Mouse (Mus musculus) heart, embryonic 11.5 days (tissue): Measurements from ENCODE around the gene Hpcal4. TPM values are rescaled to one million over a fixed set of nuclear protein-coding genes. Genes with fewer than 3 reads are reported as not detected.

Source experiments
- ATAC-seq: fragments of 200-750 bp; cut with Nextera tagmentation; replicated peaks from 2 replicates; pipeline ENCODE4 v1.8.0; 2017; ENCODE audit warnings: moderate library complexity; ENCODE audit not compliant: insufficient number of reproducible peaks, low FRiP score, low TSS enrichment
- H3K27ac ChIP-seq: fragments of 300-500 bp; sonication (generic); 2 replicates; pipeline ENCODE4 v1.5.1; 2014; ENCODE audit warnings: mild to moderate bottlenecking, low read depth, low read length
- H3K27me3 ChIP-seq: fragments of 300-500 bp; sonication (generic); 2 replicates; pipeline ENCODE4 v1.6.1; 2014; ENCODE audit warnings: mild to moderate bottlenecking, low read length, mixed read lengths; ENCODE audit not compliant: control insufficient read depth, insufficient read depth
- H3K36me3 ChIP-seq: fragments of 300-500 bp; sonication (generic); 2 replicates; pipeline ENCODE4 v1.6.1; 2014; ENCODE audit warnings: mild to moderate bottlenecking, low read length, moderate library complexity, mixed read lengths; ENCODE audit not compliant: control insufficient read depth, insufficient read depth
- H3K4me1 ChIP-seq: fragments of 300-500 bp; sonication (generic); 2 replicates; pipeline ENCODE4 v1.6.1; 2014; ENCODE audit warnings: low read length; ENCODE audit not compliant: control insufficient read depth, insufficient read depth
- H3K4me2 ChIP-seq: fragments of 300-500 bp; sonication (generic); 2 replicates; pipeline ENCODE4 v1.6.1; 2014; ENCODE audit warnings: mild to moderate bottlenecking, moderate library complexity
- H3K4me3 ChIP-seq: fragments of 300-500 bp; sonication (generic); 2 replicates; pipeline ENCODE4 v1.5.1; 2014; ENCODE audit warnings: low read depth, low read length
- H3K9ac ChIP-seq: fragments of 300-500 bp; sonication (generic); 2 replicates; pipeline ENCODE4 v1.6.1; 2014; ENCODE audit warnings: mild to moderate bottlenecking, low read depth, low read length, moderate library complexity
- H3K9me3 ChIP-seq: fragments of 300-500 bp; sonication (generic); replicated peaks from 2 replicates; pipeline ENCODE4 v1.6.1; 2016; ENCODE audit warnings: low read length; ENCODE audit not compliant: control insufficient read depth
- WGBS: fragments of 180-500 bp; shearing (Covaris S2); extraction: QIAGEN DNeasy Blood & Tissue Kit; methylation state at CpG from one replicate; pipeline ENCODE4 v1.1.7; 2014; ENCODE audit not compliant: insufficient replicate concordance; 5-methylcytosine and 5-hydroxymethylcytosine counted together
- polyA plus RNA-seq: library from polyadenylated mRNA; unstranded; fragments of >200 nt; fragmentation: Nextera tagmentation; extraction: Ambion mirVana; gene quantifications from 2 replicates; pipeline ENCODE4 v1.2.1, GENCODE M21; 2014

Gene Hpcal4
- 1.9 and 2.4 TPM in 2 replicates for polyA plus RNA-seq

DNA sequence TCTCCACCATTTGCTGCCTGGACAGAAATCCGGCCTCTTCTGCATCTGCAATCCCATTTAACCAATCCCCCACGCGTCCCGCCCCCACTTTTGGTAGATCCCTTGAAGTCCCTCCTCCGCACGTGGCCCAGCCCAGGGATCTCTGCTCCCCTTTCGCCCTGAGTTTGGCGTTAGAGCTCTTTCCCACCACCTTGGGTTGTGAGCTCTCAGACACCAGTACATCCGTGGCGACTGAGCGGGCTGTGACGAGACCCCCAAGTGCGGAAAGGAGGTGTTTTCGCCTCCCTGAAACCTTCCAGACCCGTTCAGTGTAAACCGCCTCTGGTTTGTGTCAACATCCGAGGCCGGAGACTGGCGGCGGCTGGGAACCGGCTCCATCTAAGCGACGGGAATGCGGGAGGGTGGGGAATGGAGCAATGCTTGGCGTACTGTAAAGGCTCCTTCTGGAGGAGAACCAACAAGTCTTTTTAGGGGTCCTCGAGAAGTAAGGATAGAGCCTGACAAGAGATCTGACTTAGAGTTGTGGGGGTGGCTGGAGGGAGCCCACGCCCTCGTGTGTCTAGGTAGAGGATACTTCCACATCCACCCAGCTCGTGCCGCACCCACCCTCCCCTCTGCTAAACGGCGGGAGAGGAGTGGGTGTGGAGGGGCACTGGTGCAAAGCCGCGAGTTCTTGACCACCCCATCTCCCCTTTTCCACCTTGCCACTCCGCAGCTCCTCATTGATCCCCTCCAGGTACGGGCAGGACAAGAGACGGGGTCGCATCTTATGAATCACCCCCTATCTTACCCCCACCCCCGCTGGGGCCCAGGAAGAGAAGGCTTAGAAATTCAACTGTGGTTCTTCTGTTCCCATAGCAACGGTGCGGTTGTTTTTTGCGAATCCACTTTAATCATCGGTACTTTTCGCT is at the start of gene Hpcal4:
Gene Hpcal4 (plus strand): TSS at position 900 of the 911 bp plus-strand sequence.
- Histone ChIP-seq H3K9me3 (no peaks in the 10 kb centered on the region), H3K4me2 (peak within 1 kb of the TSS; percentile 79), H3K4me1 (peaks cover 11% of the 10 kb centered on the region), H3K36me3 (no peaks in the 10 kb centered on the region), H3K9ac (peak within 1 kb of the TSS; percentile 36; the same call in 1 of the 2 replicates), H3K4me3 (peak within 1 kb of the TSS; percentile 46), H3K27me3 (peaks cover 80% of the 10 kb centered on the region), H3K27ac (no peak within 1 kb of the TSS)
- peak; percentile 29; the same call in 1 of the 2 replicates for ATAC-seq
- under 1% methylated on average over 44 of the region's 44 CpGs for WGBS

DNA sequence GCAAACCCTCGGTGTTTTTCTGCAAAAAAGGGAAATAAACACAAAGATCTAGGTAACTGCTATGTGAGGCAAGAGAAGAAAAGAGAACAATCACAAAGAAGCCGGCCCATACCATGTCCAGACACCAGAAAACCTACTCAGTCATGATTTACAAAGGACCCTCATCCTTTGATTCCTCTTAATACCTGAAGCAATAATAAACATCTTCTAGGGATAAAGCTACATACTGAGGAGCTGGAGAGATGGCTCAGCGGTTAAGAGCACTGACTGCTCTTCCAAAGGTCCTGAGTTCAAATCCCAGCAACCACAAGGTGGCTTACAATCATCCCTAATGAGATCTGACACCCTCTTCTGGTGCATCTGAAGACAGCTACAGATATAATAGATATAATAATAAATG is 45.5 kb upstream of the Hpcal4 start:
- no peaks in the 10 kb centered on the region for H3K9me3 ChIP-seq
- WGBS = 82% methylated on average over 3 of the region's 3 CpGs
- peaks cover under 1% of the 10 kb centered on the region; the same call in 1 of the 2 replicates for H3K27me3 ChIP-seq
- H3K36me3 ChIP-seq = peaks cover 23% of the 10 kb centered on the region
- no peak overlapping the region for H3K27ac ChIP-seq
- H3K4me2 ChIP-seq = no peak overlapping the region
- H3K4me3 ChIP-seq = no peak overlapping the region
- H3K4me1 ChIP-seq = peaks cover 10% of the 10 kb centered on the region
- no peak overlapping the region for H3K9ac ChIP-seq
- ATAC-seq = no peak

DNA sequence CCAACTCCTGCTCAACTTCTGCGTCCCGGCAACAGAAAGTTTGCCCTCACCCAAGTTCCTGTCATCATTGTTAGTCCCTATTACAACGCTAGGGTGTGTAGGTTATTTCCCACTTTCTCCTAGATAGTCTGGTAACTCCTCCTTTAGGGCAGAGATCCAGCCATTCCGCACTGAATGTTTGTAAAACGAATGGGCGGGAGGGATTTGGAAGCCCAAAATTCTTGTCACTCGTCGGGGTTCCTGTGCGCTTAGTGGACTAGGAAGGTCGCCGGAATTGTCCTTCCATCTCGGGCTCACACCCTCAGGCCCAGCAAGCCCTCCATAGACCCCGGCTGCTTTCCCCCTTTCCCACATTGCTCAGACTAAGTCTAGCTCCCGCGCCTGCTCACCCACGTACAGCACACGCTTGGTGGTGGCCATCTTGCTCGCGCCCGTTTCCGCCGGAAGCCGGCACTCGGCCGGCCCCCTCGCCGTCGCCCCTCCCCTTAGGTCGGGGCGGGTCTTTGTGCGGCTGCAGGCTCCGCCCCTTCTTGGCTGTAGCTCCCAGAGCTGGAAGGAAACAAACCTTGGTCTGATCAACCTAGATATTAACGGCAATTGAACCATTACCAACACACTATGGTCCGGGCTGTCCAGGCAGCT is 43.4 kb upstream of the Hpcal4 start, which contains the start of gene Ppie:
Gene Ppie (minus strand): TSS at position 439 of the 642 bp plus-strand sequence.
- Histone ChIP-seq H3K4me2 (peak within 1 kb of the TSS; percentile 81), H3K4me1 (peaks cover 10% of the 10 kb centered on the region), H3K9me3 (no peaks in the 10 kb centered on the region), H3K9ac (peak within 1 kb of the TSS; percentile 82), H3K36me3 (peaks cover 10% of the 10 kb centered on the region), H3K27ac (peak within 1 kb of the TSS; percentile 85), H3K4me3 (peak within 1 kb of the TSS; percentile 79), H3K27me3 (peaks cover 3% of the 10 kb centered on the region; the same call in 1 of the 2 replicates)
- WGBS = under 1% methylated on average over 34 of the region's 34 CpGs
- ATAC-seq = peak; percentile 92

DNA sequence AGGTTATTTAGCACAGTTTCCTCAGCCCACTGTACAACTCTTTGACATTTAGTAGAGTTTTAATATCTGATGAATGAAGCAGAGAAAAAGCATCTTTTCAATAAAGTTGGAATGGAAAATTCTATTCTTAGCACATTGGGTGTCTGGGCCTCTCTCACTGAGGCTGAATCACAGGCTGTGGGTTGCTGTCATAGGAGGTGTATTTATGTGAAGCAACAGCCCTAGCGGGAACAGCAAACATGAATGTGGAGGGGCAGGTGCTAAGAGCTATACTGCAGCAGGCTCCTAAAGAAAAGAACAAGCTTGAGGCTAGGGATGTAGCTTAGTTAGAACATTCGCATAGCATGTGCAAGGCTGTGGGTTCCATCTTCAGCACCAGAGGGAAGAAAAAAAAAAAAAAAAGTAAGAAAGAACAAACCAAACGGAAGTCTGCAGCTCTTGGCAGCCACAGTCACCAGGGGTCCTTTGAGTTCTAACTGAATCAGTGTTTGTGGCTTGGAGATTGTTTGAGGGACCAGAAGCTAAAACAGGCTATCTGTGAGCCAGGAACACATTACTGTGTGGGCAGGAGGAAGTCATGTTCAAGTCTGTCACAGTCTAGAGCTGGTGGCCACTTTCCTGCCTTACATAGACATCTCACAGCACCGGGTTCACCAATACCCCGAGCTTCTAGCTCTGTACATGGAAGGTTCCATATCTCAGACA is 35.4 kb upstream of the Hpcal4 start:
- H3K36me3 ChIP-seq = no peaks in the 10 kb centered on the region
- peaks cover 4% of the 10 kb centered on the region; the same call in 1 of the 2 replicates for H3K27me3 ChIP-seq
- H3K9ac ChIP-seq = no peak overlapping the region
- 66% methylated on average over 5 of the region's 5 CpGs for WGBS
- H3K4me3 ChIP-seq = no peak overlapping the region
- H3K4me1 ChIP-seq = no peaks in the 10 kb centered on the region
- no peaks in the 10 kb centered on the region for H3K9me3 ChIP-seq
- no peak overlapping the region for H3K27ac ChIP-seq
- ATAC-seq = no peak
- H3K4me2 ChIP-seq = no peak overlapping the region

DNA sequence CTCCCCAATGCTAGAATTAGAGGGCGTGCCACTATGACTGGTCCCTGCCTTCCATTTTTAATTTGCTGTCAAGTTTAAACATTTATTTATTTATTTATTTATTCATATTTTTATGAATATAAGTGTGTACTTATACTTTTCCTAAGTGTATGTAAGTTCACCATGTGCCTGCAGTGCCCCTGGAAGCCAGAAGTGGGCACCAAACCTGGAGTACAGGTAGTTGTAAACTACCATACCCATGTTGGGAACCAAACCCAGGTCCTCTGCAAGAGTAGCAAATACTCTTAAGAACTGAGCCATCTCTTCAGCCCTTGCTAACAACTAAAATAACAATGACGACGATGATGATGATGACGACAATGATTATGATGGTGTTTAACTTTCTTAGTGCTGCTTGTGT is 31.0 kb upstream of the Hpcal4 start:
- no peaks in the 10 kb centered on the region for H3K4me1 ChIP-seq
- no peak overlapping the region for H3K4me2 ChIP-seq
- H3K27ac ChIP-seq = no peak overlapping the region
- ATAC-seq = no peak
- WGBS = 69% methylated on average over 4 of the region's 4 CpGs
- no peak overlapping the region for H3K9ac ChIP-seq
- no peak overlapping the region for H3K4me3 ChIP-seq
- no peaks in the 10 kb centered on the region for H3K9me3 ChIP-seq
- no peaks in the 10 kb centered on the region for H3K36me3 ChIP-seq
- peaks cover 5% of the 10 kb centered on the region for H3K27me3 ChIP-seq

DNA sequence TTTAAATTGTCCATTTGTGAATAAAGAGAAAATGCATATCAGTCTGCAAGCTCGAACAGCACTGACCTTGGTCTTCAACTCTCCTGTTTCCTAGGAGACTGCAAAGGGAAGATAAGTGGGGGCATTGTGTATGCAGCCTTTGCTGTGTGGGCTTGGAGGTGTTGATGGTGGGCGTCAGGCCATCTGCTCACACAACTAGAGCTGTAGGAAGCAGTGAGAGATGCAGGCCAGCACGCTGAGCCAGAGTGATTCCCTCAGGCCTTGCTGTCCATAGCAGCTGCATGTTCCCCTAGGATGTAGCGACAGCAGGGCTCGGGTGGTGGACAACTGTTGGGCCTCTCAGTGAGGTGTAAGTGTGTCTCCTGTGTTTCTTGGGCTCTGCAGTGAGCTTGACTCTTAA is 30.1 kb upstream of the Hpcal4 start:
- H3K9me3 ChIP-seq = no peaks in the 10 kb centered on the region
- WGBS = 36% methylated on average over 5 of the region's 5 CpGs
- no peak for ATAC-seq

DNA sequence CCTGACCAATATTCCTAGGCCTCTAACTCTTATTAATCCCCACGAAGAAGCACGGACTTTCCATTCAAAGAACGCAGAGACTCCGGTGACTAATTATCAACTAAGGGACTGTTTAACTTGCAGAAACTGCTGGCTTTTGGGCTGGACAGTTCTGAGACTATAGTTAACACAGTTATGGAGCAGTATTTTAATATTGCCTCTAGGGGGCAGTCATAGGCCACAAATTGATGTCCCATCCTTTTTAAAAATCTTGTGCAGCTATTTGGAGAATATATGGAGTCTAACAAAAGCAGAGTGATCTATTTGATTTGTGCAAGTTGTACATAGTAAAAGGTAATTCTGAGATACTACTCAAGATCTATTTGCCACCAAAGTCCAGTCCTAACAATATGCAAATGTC is 28.0 kb upstream of the Hpcal4 start:
- Histone ChIP-seq H3K9me3 (no peaks in the 10 kb centered on the region), H3K9ac (no peak overlapping the region), H3K4me1 (no peaks in the 10 kb centered on the region), H3K27me3 (peaks cover 5% of the 10 kb centered on the region), H3K4me2 (no peak overlapping the region), H3K36me3 (no peaks in the 10 kb centered on the region), H3K4me3 (no peak overlapping the region), H3K27ac (no peak overlapping the region)
- ATAC-seq = no peak
- 28% methylated on average over 4 of the region's 4 CpGs for WGBS

More for the DNA sequence above, 30.1 kb upstream of the Hpcal4 start:
- Histone ChIP-seq H3K4me2 (no peak overlapping the region), H3K36me3 (no peaks in the 10 kb centered on the region), H3K4me3 (no peak overlapping the region), H3K4me1 (no peaks in the 10 kb centered on the region), H3K27ac (no peak overlapping the region), H3K9ac (no peak overlapping the region), H3K27me3 (peaks cover 3% of the 10 kb centered on the region)

DNA sequence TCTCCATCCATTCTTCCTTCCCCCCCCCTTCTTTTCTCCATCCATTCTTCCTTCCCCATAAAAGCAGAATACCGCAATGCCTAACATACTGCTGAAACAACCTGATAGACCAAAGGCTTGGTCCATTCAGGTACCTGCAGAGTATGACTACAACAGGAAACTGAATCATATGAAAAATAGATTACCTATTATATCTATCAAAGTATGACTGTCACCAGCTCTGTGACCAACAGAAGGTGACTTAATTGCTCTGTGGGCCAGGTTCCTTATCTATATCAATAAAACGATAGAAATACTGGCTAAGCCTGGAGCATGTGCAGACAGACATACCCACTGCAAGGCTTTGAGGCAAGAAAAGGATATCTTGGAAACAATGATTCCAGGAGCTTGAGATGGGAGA is 27.6 kb upstream of the Hpcal4 start:
- ATAC-seq = no peak
- no peaks in the 10 kb centered on the region for H3K9me3 ChIP-seq
- no peak overlapping the region for H3K4me3 ChIP-seq
- 53% methylated on average over 2 of the region's 2 CpGs for WGBS
- peaks cover 8% of the 10 kb centered on the region for H3K27me3 ChIP-seq
- no peak overlapping the region for H3K4me2 ChIP-seq
- no peak overlapping the region for H3K9ac ChIP-seq
- no peaks in the 10 kb centered on the region for H3K36me3 ChIP-seq
- H3K4me1 ChIP-seq = no peaks in the 10 kb centered on the region
- H3K27ac ChIP-seq = no peak overlapping the region
